Comparison of ENCODE assay signal across 7 mouse cellular contexts in genomic region chr8:11477178-11477553, GRCm38 (mm10). TPM values are rescaled to one million over a fixed set of nuclear protein-coding genes. Genes with fewer than 3 reads are reported as not detected.
DNase-seq lines count a peak whose midpoint lies in the region; ATAC-seq and TF ChIP-seq lines count a peak whose summit lies in the region.

No protein-coding gene starts in this region.

- no peak overlapping the region for H3K27ac ChIP-seq in neural tube, embryonic 11.5 days (ENCODE audit: low read depth, low read length)
- no peak overlapping the region for H3K27ac ChIP-seq in forebrain, embryonic 14.5 days (ENCODE audit: low read depth, low read length)
- no peak overlapping the region for H3K27ac ChIP-seq in liver, embryonic 14.5 days
- H3K27ac ChIP-seq in stomach, postnatal 0 days (replicated peaks) = peak overlapping the region; percentile 78

- no peak for ATAC-seq in neural tube, embryonic 11.5 days (ENCODE audit: insufficient read depth, low FRiP score, low TSS enrichment)
- no peak for ATAC-seq in forebrain, embryonic 14.5 days
- ATAC-seq in liver, embryonic 14.5 days (ENCODE audit: insufficient read depth) = no peak
- ATAC-seq in stomach, postnatal 0 days (ENCODE audit: low FRiP score, low TSS enrichment) = no peak

- TF ChIP-seq EP300 in liver, embryonic 14.5 days (IDR thresholded peaks at IDR 0.05; ENCODE audit: low read depth) = no peak
- TF ChIP-seq EP300 in stomach, postnatal 0 days (optimal IDR thresholded peaks at IDR 0.05) = no peak

- H3K9ac ChIP-seq in neural tube, embryonic 11.5 days (ENCODE audit: low read length) = no peak overlapping the region
- no peak overlapping the region for H3K9ac ChIP-seq in forebrain, embryonic 14.5 days (ENCODE audit: low read length)
- H3K9ac ChIP-seq in liver, embryonic 14.5 days (replicated peaks) = no peak overlapping the region
- peak overlapping the region; percentile 27; the same call in 1 of the 2 replicates for H3K9ac ChIP-seq in stomach, postnatal 0 days (ENCODE audit: low read length)

- no peaks in the 10 kb centered on the region for H3K36me3 ChIP-seq in neural tube, embryonic 11.5 days (ENCODE audit: control insufficient read depth, insufficient read depth, low read length)
- no peaks in the 10 kb centered on the region for H3K36me3 ChIP-seq in forebrain, embryonic 14.5 days (ENCODE audit: control insufficient read depth, insufficient read depth, low read length)
- no peaks in the 10 kb centered on the region for H3K36me3 ChIP-seq in liver, embryonic 14.5 days (replicated peaks; ENCODE audit: control insufficient read depth, insufficient read depth, low read depth)
- no peaks in the 10 kb centered on the region for H3K36me3 ChIP-seq in stomach, postnatal 0 days (ENCODE audit: control insufficient read depth, insufficient read depth, low read length)

- TF ChIP-seq CTCF in liver, embryonic 14.5 days (IDR thresholded peaks at IDR 0.05; ENCODE audit: low read depth) = no peak
- TF ChIP-seq CTCF in stomach, postnatal 0 days (IDR thresholded peaks at IDR 0.05; ENCODE audit: low read depth) = no peak

- no peak for DNase-seq in neural tube, embryonic 11.5 days (ENCODE audit: low spot score)
- DNase-seq in neural tube, embryonic 10.5 days (ENCODE audit: extremely low spot score, low spot score) = no peak
- no peak for DNase-seq in forebrain, embryonic 14.5 days (ENCODE audit: low spot score)
- DNase-seq in liver, embryonic 14.5 days (ENCODE audit: low read depth in 3 of 3, low spot score in 3 of 3) = no peak
- DNase-seq in stomach, postnatal 0 days (ENCODE audit: low spot score) = no peak
- DNase-seq in gastrocnemius, adult 8-10 months (ENCODE audit: low spot score in 2 of 2) = no peak
- DNase-seq in left cerebral cortex, postnatal 25 days (ENCODE audit: low spot score in 2 of 2) = no peak

- H3K4me2 ChIP-seq in neural tube, embryonic 11.5 days (ENCODE audit: low read depth) = peak overlapping the region; percentile 5; the same call in 1 of the 2 replicates
- peak overlapping the region; percentile 16; the same call in 1 of the 2 replicates for H3K4me2 ChIP-seq in forebrain, embryonic 14.5 days (ENCODE audit: low read length)
- peak overlapping the region; percentile 62 for H3K4me2 ChIP-seq in liver, embryonic 14.5 days (ENCODE audit: low read depth)
- peak overlapping the region; percentile 98 for H3K4me2 ChIP-seq in stomach, postnatal 0 days (replicated peaks; ENCODE audit: low read depth)

- peaks cover 11% of the 10 kb centered on the region; the same call in 1 of the 2 replicates for H3K4me1 ChIP-seq in neural tube, embryonic 11.5 days (ENCODE audit: control insufficient read depth, insufficient read depth, low read length)
- H3K4me1 ChIP-seq in forebrain, embryonic 14.5 days (ENCODE audit: control insufficient read depth, insufficient read depth, low read length) = peaks cover 9% of the 10 kb centered on the region; the same call in 1 of the 2 replicates
- H3K4me1 ChIP-seq in liver, embryonic 14.5 days (replicated peaks; ENCODE audit: control insufficient read depth in 2 of 2, insufficient read depth in 2 of 2, low read length in 1 of 2) = peaks cover 0 to 16% of the 10 kb centered on the region in 2 experiments; a peak in 2 of 4 replicates
- no peaks in the 10 kb centered on the region for H3K4me1 ChIP-seq in stomach, postnatal 0 days (replicated peaks; ENCODE audit: control insufficient read depth, insufficient read depth)

- 6% methylated on average over 9 of the region's 9 CpGs for WGBS in neural tube, embryonic 11.5 days
- WGBS in forebrain, embryonic 14.5 days = 7% methylated on average over 9 of the region's 9 CpGs
- 3% methylated on average over 9 of the region's 9 CpGs for WGBS in liver, embryonic 14.5 days (ENCODE audit: insufficient replicate concordance)
- 20% methylated on average over 9 of the region's 9 CpGs for WGBS in stomach, postnatal 0 days

- H3K27me3 ChIP-seq in neural tube, embryonic 11.5 days (ENCODE audit: control insufficient read depth, insufficient read depth, low read length) = peaks cover 63% of the 10 kb centered on the region
- H3K27me3 ChIP-seq in forebrain, embryonic 14.5 days (replicated peaks; ENCODE audit: control insufficient read depth, insufficient read depth, low read length) = peaks cover 66% of the 10 kb centered on the region
- H3K27me3 ChIP-seq in liver, embryonic 14.5 days (ENCODE audit: control insufficient read depth, insufficient read depth, low read length) = peaks cover 67% of the 10 kb centered on the region
- no peaks in the 10 kb centered on the region for H3K27me3 ChIP-seq in stomach, postnatal 0 days (ENCODE audit: control insufficient read depth, insufficient read depth, low read length)

- intact Hi-C loops in left cerebral cortex, postnatal 25 days (cut with DNase I) = no loop called here

- no peak overlapping the region for H3K4me3 ChIP-seq in neural tube, embryonic 11.5 days (ENCODE audit: low read depth, low read length)
- H3K4me3 ChIP-seq in forebrain, embryonic 14.5 days (ENCODE audit: low read depth, low read length) = no peak overlapping the region
- peak overlapping the region; percentile 12 to 54 for H3K4me3 ChIP-seq in liver, embryonic 14.5 days (ENCODE audit: insufficient read depth in 1 of 2, low read depth in 2 of 2, low read length in 2 of 2)
- H3K4me3 ChIP-seq in stomach, postnatal 0 days (ENCODE audit: low read depth, low read length) = peak overlapping the region; percentile 59

- H3K9me3 ChIP-seq in neural tube, embryonic 11.5 days (ENCODE audit: control insufficient read depth, low read length) = no peaks in the 10 kb centered on the region
- no peaks in the 10 kb centered on the region for H3K9me3 ChIP-seq in forebrain, embryonic 14.5 days (replicated peaks; ENCODE audit: control insufficient read depth, low read length)
- H3K9me3 ChIP-seq in liver, embryonic 14.5 days (ENCODE audit: control insufficient read depth, low read length) = no peaks in the 10 kb centered on the region
- H3K9me3 ChIP-seq in stomach, postnatal 0 days (ENCODE audit: control insufficient read depth, low read length) = no peaks in the 10 kb centered on the region

RNA-seq across cellular contexts. Expression of gene Rab20, which starts 1.3 kb away (rescaled TPM):
- 0.95 and 1.5 TPM in 2 replicates for polyA plus RNA-seq in neural tube, embryonic 11.5 days (2014; fragmentation: Nextera tagmentation; extraction: Ambion mirVana)
- 0.66 and 1.0 TPM in 2 replicates for polyA plus RNA-seq in forebrain, embryonic 14.5 days (2014; fragmentation: Nextera tagmentation; extraction: Ambion mirVana)
- polyA plus RNA-seq in liver, embryonic 14.5 days (2012; rRNA removed) = 2.7 and 2.8 TPM in 2 replicates
- 2.9 and 3.1 TPM in 2 replicates for polyA plus RNA-seq in liver, embryonic 14.5 days (2014; fragmentation: Nextera tagmentation; extraction: Ambion mirVana)
- 9.6 and 9.9 TPM in 2 replicates for polyA plus RNA-seq in stomach, postnatal 0 days (2015; fragmentation: Nextera tagmentation; extraction: Ambion mirVana)
- total RNA-seq in gastrocnemius, adult 8-10 months (2022) = 1 to 10 TPM; 3.8 to 5.2 (median 4.3) TPM
- under 1 TPM in 1 of 2 experiments, not detected in 1; 0.62 TPM for total RNA-seq in left cerebral cortex, postnatal 25 days (2021)

RNA-seq across cellular contexts. Expression of gene Naxd, which starts 20.1 kb away (rescaled TPM):
- polyA plus RNA-seq in neural tube, embryonic 11.5 days (2014; fragmentation: Nextera tagmentation; extraction: Ambion mirVana) = 108 TPM in 2 replicates
- polyA plus RNA-seq in forebrain, embryonic 14.5 days (2014; fragmentation: Nextera tagmentation; extraction: Ambion mirVana) = 158 and 170 TPM in 2 replicates
- polyA plus RNA-seq in liver, embryonic 14.5 days (2012; rRNA removed) = 26.9 and 29.8 TPM in 2 replicates
- 31.9 and 33.0 TPM in 2 replicates for polyA plus RNA-seq in liver, embryonic 14.5 days (2014; fragmentation: Nextera tagmentation; extraction: Ambion mirVana)
- polyA plus RNA-seq in stomach, postnatal 0 days (2015; fragmentation: Nextera tagmentation; extraction: Ambion mirVana) = 79.1 and 84.8 TPM in 2 replicates
- total RNA-seq in gastrocnemius, adult 8-10 months (2022) = 10 to 100 TPM; 23.8 to 29.1 (median 26.4) TPM
- 10 to 100 TPM; 51.0 to 55.9 TPM for total RNA-seq in left cerebral cortex, postnatal 25 days (2021)

Comparison
In these comparisons a context has a peak if more than half of its experiments do, and no peak if none do; other contexts are left out.
1. H3K4me2 ChIP-seq: peak in every context shown above with its lines; median percentile 98 in stomach, postnatal 0 days; 62 in liver, embryonic 14.5 days; 16 in forebrain, embryonic 14.5 days; 5 in neural tube, embryonic 11.5 days.
2. H3K4me3 ChIP-seq: peak in liver, embryonic 14.5 days (2 of 2) and stomach, postnatal 0 days (single experiment); none in neural tube, embryonic 11.5 days (single experiment) and forebrain, embryonic 14.5 days (single experiment).